Mouse (Mus musculus): ENCODE measurements around the gene Gfod2. TPM values are rescaled to one million over a fixed set of nuclear protein-coding genes. Genes with fewer than 3 reads are reported as not detected.

The Gfod2 gene
- polyA plus RNA-seq, 1 experiment: 2.0 TPM

DNA sequence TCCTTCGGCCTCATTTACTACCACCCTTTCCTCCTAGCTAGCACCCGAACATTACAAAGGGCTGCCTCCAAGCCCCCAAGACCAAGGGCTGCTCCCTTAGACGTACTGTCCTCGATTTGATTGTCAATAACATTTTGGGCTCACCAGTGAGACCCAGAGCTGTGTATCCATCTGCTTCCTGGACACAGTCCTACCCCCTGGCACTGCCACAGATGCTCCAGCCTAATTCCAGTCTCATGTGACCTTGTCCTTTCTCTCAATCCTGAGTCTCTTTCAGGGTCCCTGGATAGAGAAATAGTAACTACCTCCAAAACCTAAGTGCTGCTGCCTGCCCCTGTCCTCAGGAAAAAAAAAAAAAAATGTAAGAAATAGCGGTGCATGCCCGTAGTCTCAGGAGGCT lies 53.5 kb downstream of the Gfod2 start:
- Histone ChIP-seq H3K4me3 (replicated peaks; ENCODE audit: control insufficient read depth, low read depth, low read length) (no peak overlapping the region), H3K4me1 (ENCODE audit: control insufficient read depth, insufficient read depth, low read length) (peaks cover 7% of the 10 kb centered on the region; the same call in 1 of the 2 replicates), H3K27ac (ENCODE audit: control insufficient read depth, insufficient read depth, low read depth, low read length, poor library complexity) (no peak overlapping the region)
- WGBS: 84% methylated on average over 6 of the region's 6 CpGs
- TF ChIP-seq POLR2A (IDR thresholded peaks at IDR 0.05; ENCODE audit: borderline replicate concordance, control insufficient read depth, low read depth, low read length) (no peak), CTCF (IDR thresholded peaks at IDR 0.05; ENCODE audit: control insufficient read depth, insufficient read depth, low read length) (no peak)

DNA sequence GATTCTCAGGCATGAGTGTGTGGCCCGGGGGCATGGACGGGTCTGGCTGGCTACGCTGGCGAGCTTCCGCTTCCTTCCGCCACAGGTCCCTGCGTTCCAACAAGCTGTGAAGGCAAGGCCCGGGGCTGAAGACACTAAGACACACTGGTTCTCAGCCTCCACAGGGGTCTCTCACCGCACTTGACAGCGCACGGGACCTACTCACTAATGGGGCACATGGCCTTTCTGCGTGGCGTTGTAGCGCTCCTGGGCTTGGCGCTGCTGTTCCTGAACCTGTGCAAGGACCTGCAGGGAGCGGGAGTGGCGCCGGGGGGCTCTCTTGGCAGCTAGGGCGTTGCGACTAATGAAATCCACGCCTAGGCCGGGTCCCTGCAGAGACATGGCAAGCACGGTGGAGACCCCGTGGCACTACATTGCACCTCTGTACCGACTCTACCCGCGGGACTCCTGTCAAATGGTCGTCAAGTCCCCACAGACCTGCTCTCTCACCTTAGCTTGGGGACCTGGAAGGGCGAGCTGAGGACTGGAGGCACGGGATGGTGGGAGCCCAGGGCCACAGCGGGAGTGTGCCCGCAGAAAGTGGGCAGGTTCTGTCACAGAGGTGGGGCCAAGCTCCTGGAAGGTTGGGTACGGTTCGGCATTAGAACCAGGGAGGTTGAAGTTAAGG lies 54.2 kb downstream of the Gfod2 start:
- H3K4me1 ChIP-seq (ENCODE audit: control insufficient read depth, insufficient read depth, low read length): peaks cover 7% of the 10 kb centered on the region; the same call in 1 of the 2 replicates
- no peak overlapping the region for H3K27ac ChIP-seq (ENCODE audit: control insufficient read depth, insufficient read depth, low read depth, low read length, poor library complexity)
- TF ChIP-seq CTCF (IDR thresholded peaks at IDR 0.05; ENCODE audit: control insufficient read depth, insufficient read depth, low read length) (no peak), POLR2A (IDR thresholded peaks at IDR 0.05; ENCODE audit: borderline replicate concordance, control insufficient read depth, low read depth, low read length) (no peak)
- no peak overlapping the region for H3K4me3 ChIP-seq (replicated peaks; ENCODE audit: control insufficient read depth, low read depth, low read length)
- 94% methylated on average over 34 of the region's 34 CpGs for WGBS

DNA sequence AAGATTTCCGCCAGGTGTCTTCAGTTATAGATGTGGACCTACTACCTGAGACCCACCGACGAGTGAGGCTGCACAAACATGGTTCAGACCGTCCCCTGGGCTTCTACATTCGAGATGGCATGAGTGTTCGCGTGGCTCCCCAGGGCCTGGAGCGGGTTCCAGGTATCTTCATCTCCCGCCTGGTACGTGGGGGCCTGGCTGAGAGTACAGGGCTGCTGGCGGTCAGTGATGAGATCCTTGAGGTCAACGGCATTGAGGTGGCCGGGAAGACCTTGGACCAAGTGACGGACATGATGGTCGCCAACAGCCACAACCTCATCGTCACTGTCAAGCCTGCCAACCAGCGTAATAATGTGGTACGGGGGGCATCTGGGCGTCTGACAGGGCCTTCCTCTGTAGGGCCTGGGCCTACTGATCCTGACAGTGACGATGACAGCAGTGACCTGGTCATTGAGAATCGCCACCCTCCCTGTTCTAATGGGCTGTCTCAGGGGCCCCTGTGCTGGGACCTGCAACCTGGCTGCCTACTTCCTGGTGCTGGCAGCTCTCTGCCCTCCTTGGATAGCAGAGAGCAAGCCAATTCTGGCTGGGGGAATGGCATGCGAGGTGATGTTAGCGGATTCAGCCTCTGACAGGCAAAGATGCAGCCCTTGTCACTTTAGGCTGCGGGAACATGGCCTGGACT lies 55.6 kb downstream of the Gfod2 start:
- TF ChIP-seq CTCF (IDR thresholded peaks at IDR 0.05; ENCODE audit: control insufficient read depth, insufficient read depth, low read length) (no peak), POLR2A (IDR thresholded peaks at IDR 0.05; ENCODE audit: borderline replicate concordance, control insufficient read depth, low read depth, low read length) (no peak)
- WGBS: 94% methylated on average over 24 of the region's 24 CpGs
- Histone ChIP-seq H3K4me1 (ENCODE audit: control insufficient read depth, insufficient read depth, low read length) (peaks cover 6% of the 10 kb centered on the region; the same call in 1 of the 2 replicates), H3K27ac (ENCODE audit: control insufficient read depth, insufficient read depth, low read depth, low read length, poor library complexity) (no peak overlapping the region), H3K4me3 (replicated peaks; ENCODE audit: control insufficient read depth, low read depth, low read length) (no peak overlapping the region)

DNA sequence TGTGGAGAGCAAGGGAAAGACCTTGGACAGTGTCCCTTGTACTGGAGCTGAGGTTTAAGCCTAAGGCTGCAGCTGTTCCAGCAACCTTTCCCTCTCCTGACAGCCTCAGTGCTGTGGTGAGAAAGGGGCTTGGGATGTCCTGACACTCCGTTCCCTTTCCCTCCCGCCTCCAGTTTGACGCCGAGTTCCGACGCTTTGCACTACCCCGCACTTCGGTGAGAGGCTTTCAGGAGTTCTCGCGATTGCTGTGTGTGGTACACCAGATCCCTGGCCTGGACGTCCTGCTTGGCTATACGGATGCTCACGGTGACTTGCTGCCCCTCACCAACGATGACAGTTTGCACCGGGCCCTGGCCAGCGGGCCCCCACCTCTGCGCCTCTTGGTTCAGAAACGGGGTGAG lies 56.5 kb downstream of the Gfod2 start:
- Histone ChIP-seq H3K4me1 (ENCODE audit: control insufficient read depth, insufficient read depth, low read length) (peaks cover 4% of the 10 kb centered on the region; the same call in 1 of the 2 replicates), H3K4me3 (replicated peaks; ENCODE audit: control insufficient read depth, low read depth, low read length) (peak overlapping the region; percentile 50), H3K27ac (ENCODE audit: control insufficient read depth, insufficient read depth, low read depth, low read length, poor library complexity) (peak overlapping the region; percentile 7)
- WGBS: 86% methylated on average over 18 of the region's 18 CpGs
- TF ChIP-seq CTCF (IDR thresholded peaks at IDR 0.05; ENCODE audit: control insufficient read depth, insufficient read depth, low read length): no peak
- TF ChIP-seq POLR2A (IDR thresholded peaks at IDR 0.05; ENCODE audit: borderline replicate concordance, control insufficient read depth, low read depth, low read length): no peak

DNA sequence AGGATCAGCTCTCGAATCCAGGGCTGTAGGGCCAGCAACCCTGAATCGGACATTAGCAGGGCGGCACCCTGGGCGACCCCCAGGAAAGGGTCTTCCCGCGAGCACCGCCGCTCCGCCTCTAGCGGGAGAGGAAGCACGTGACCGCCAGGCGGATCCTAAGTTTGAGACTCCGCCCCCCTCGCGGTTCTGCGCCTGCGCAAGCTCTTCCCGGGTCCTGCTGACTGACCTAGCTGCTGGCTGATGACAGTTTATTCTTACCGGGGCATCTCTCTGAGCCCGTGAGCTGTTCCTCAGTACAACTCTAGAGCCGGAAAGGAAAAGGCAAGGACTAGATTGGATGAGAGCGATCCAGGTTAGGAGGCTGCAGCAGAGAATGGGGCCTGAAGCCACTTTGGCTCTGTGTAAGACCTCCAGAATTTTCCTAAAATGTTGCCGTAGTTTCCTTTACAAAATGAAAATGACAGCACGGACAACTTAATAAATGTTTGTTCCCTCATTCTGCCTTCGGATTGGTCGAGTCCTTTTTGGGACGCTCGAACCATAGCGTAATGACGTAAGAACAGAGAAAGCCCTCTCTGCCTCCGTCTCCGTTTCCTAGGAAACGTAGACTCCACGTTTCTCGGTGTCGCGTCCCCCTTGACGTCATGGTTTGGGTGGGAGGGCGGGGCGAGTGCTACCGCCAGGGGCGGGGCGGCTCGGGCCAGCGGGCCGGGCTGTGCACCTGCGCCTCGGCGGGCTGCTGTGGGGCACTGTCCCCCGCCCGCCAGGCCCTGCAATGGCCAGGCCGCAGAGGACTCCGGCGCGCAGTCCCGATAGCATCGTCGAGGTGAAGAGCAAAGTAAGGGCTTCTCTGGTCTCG lies 57.3 kb downstream of the Gfod2 start, which contains the start of the genes Acd and Pard6a:
Acd (minus strand) TSS at position 137 of the 859 bp plus-strand sequence.
Pard6a (plus strand) TSS at position 183 of the 859 bp plus-strand sequence.
- Histone ChIP-seq H3K4me1 (ENCODE audit: control insufficient read depth, insufficient read depth, low read length) (peaks cover 1% of the 10 kb centered on the region; the same call in 1 of the 2 replicates), H3K4me3 (replicated peaks; ENCODE audit: control insufficient read depth, low read depth, low read length) (peak within 1 kb of the TSS; percentile 89), H3K27ac (ENCODE audit: control insufficient read depth, insufficient read depth, low read depth, low read length, poor library complexity) (peak within 1 kb of the TSS; percentile 80)
- TF ChIP-seq CTCF (IDR thresholded peaks at IDR 0.05; ENCODE audit: control insufficient read depth, insufficient read depth, low read length) (no peak), POLR2A (IDR thresholded peaks at IDR 0.05; ENCODE audit: borderline replicate concordance, control insufficient read depth, low read depth, low read length) (peak; percentile 63; the same call in 1 of the 2 replicates)
- under 1% methylated on average over 60 of the region's 60 CpGs for WGBS

DNA sequence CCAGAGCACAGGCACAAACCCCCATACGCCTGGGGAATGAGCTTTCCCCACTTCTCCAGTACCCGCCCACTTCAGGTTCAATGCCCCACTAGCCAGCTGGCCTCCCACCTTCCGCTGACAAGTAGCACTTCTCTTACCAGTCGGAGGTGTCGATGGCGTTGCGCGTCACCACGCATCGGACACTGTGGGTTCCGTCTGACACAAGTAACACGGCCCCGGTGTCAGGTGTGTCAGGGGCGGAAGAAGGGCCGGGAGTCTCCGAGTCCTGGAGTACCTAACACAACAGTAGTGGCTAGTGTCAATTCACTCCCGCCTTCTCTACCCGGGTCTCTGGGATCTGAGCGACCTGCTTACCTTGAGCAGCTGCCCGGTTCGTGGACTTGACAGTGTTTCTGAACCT lies 57.9 kb downstream of the Gfod2 start:
- peaks cover 1% of the 10 kb centered on the region; the same call in 1 of the 2 replicates for H3K4me1 ChIP-seq (ENCODE audit: control insufficient read depth, insufficient read depth, low read length)

DNA sequence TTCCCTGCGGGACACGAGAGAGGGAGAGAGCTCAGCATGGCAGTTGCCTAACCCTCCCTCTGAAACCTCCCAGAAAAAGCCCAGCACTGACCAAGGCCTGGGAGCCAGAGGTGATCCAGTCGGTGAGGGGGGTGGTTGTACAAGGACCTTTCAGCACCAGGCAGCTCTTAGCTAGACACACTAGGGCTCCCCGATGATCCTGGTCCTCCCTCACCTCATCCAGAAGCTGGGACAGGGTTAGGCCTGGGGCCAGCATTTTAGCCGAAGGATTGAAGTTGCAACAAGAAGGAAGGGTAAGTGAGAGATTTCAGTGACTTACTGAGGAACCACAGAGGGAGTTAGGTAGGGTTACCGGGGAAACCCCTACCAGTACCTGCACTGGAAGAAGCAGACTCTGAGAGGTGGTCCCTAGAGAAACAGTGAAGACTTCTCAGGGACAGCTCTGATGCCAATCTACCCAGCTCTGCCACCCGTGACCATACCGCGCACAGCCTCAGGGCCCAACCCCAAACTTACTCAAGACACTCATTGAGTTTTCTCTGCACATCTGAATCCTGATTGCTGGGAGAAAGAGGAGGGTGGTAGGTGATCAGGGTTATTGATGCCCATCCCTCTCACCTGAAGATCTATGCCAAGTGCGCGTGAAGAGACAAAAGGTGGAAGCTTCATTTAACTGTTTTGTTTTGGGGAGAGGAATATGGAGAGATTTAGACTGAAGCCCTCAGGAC lies 58.8 kb downstream of the Gfod2 start:
- TF ChIP-seq CTCF (IDR thresholded peaks at IDR 0.05; ENCODE audit: control insufficient read depth, insufficient read depth, low read length) (no peak), POLR2A (IDR thresholded peaks at IDR 0.05; ENCODE audit: borderline replicate concordance, control insufficient read depth, low read depth, low read length) (no peak)
- Histone ChIP-seq H3K4me3 (replicated peaks; ENCODE audit: control insufficient read depth, low read depth, low read length) (no peak overlapping the region), H3K4me1 (ENCODE audit: control insufficient read depth, insufficient read depth, low read length) (peaks cover 1% of the 10 kb centered on the region; the same call in 1 of the 2 replicates), H3K27ac (ENCODE audit: control insufficient read depth, insufficient read depth, low read depth, low read length, poor library complexity) (no peak overlapping the region)
- WGBS: 86% methylated on average over 11 of the region's 11 CpGs

More for the DNA sequence above, 57.9 kb downstream of the Gfod2 start:
- Histone ChIP-seq H3K27ac (ENCODE audit: control insufficient read depth, insufficient read depth, low read depth, low read length, poor library complexity) (peak overlapping the region; percentile 80), H3K4me3 (replicated peaks; ENCODE audit: control insufficient read depth, low read depth, low read length) (peak overlapping the region; percentile 89)
- TF ChIP-seq CTCF (IDR thresholded peaks at IDR 0.05; ENCODE audit: control insufficient read depth, insufficient read depth, low read length): no peak; the same call in 1 of the 2 replicates
- under 1% methylated on average over 21 of the region's 21 CpGs for WGBS

Data from bone marrow, adult 2 months (tissue).